12 mouse cellular contexts compared by ENCODE assay signal in the genomic region with DNA sequence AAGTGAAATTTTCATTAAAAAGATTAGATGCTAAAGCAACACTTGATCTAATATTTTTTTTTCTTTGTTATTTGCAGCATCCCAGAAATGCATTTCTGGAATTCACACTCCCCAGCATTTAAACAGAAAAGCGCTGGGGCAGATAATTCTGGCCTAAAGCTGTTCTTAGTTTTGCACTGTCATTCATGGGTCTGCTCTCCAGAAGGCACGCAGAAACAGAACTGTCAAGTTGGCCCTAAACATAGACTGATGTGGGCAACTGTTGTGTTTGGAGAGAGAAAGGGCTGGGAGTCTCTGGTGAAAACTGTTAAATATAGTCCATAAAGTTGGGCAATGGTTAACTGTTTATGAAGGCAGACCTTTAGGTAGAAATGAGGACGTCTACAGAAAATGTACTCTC.
"Had no signal": no experiment of that assay in that cellular context is flagged by ENCODE, and none has a peak within 500 bp of the region (broad histone marks: within the 10 kb centered on the region; RNA-seq: fewer than 3 reads in every experiment).

No protein-coding gene starts in this region.

- H3K9ac ChIP-seq: limb, embryonic 13.5 days; liver, embryonic 14.5 days; midbrain, embryonic 13.5 days; stomach, embryonic 15.5 days had no signal

- H3K9me3 ChIP-seq: limb, embryonic 13.5 days; midbrain, embryonic 13.5 days; stomach, embryonic 15.5 days had no signal

- H3K4me2 ChIP-seq: limb, embryonic 13.5 days; midbrain, embryonic 13.5 days; stomach, embryonic 15.5 days had no signal

- H3K4me3 ChIP-seq: limb, embryonic 13.5 days; midbrain, embryonic 13.5 days; stomach, embryonic 15.5 days had no signal

- DNase-seq: kidney, postnatal 36 days; layer of hippocampus, adult 9-11 months; left cerebral cortex, postnatal 4 days; lung, adult 2 months; lung, postnatal 36 days; thymus, postnatal 36 days had no signal

- H3K27ac ChIP-seq: kidney, postnatal 0 days; limb, embryonic 13.5 days; liver, embryonic 14.5 days; midbrain, embryonic 13.5 days; stomach, embryonic 15.5 days had no signal

- H3K36me3 ChIP-seq: limb, embryonic 13.5 days; stomach, embryonic 15.5 days had no signal

- ATAC-seq: lung, postnatal 0 days; midbrain, embryonic 13.5 days had no signal

- H3K4me1 ChIP-seq: limb, embryonic 13.5 days; midbrain, embryonic 13.5 days; stomach, embryonic 15.5 days had no signal

- H3K27me3 ChIP-seq: limb, embryonic 13.5 days; midbrain, embryonic 13.5 days; stomach, embryonic 15.5 days had no signal
